Mouse (Mus musculus) lung, adult 2 months (tissue): ENCODE results near the gene Prelp. TPM values are rescaled to one million over a fixed set of nuclear protein-coding genes. Genes with fewer than 3 reads are reported as not detected.

Experiments
- DNase-seq: peaks from one replicate; pipeline ENCODE4 v3.0.0; 2022
- H3K4me1 ChIP-seq: fragments of 200-500 bp; 2 replicates; pipeline ENCODE4 v1.6.1; 2011; ENCODE audit warnings: low read length; ENCODE audit not compliant: control insufficient read depth, insufficient read depth
- H3K4me3 ChIP-seq: fragments of 200-500 bp; replicated peaks from 2 replicates; pipeline ENCODE3; 2011; ENCODE audit warnings: low read depth, mild to moderate bottlenecking, control low read depth, low read length; ENCODE audit errors: extremely low read depth
- CTCF ChIP-seq: fragments of 200-500 bp; IDR thresholded peaks from 2 replicates; pipeline ENCODE4 v1.5.1; 2011; ENCODE audit warnings: mild to moderate bottlenecking, low read length, control low read depth; ENCODE audit not compliant: insufficient read depth
- POLR2A ChIP-seq: fragments of 200-500 bp; IDR thresholded peaks from 2 replicates; pipeline ENCODE4 v1.6.1; 2011; ENCODE audit warnings: low read depth, mild to moderate bottlenecking, control low read depth, low read length, borderline replicate concordance; ENCODE audit errors: extremely low read depth
- WGBS: fragments of 180-500 bp; shearing (Covaris S2); methylation state at CpG from one replicate; pipeline ENCODE4 v1.1.7; 2018; 5-methylcytosine and 5-hydroxymethylcytosine counted together
- polyA plus RNA-seq: library from polyadenylated mRNA; depleted of rRNA; stranded (reverse); fragments of >200 nt; gene quantifications from 2 replicates; pipeline ENCODE4 v1.2.3, GENCODE M21; 2012

Prelp gene
- polyA plus RNA-seq, 1 experiment, result 202 TPM

- Histone ChIP-seq H3K4me3 (no peak overlapping the region), H3K4me1 (no peaks in the 10 kb centered on the region)
- DNase-seq, result no peak
- no peak for TF ChIP-seq POLR2A
- WGBS, result 82% methylated on average over 7 of the region's 7 CpGs
These were observed 35.4 kb downstream of the Prelp start for GRCm38 (mm10) chr1:133885811-133886210.

GRCm38 (mm10) chr1:133884746-133885145, 36.5 kb downstream of the Prelp start:
- no peak for DNase-seq
- no peak overlapping the region for H3K4me3 ChIP-seq
- H3K4me1 ChIP-seq, result no peaks in the 10 kb centered on the region
- TF ChIP-seq POLR2A, result no peak
- no peak for TF ChIP-seq CTCF
- WGBS, result 75% methylated on average over 9 of the region's 9 CpGs

- H3K4me3 ChIP-seq, result no peak overlapping the region
- 85% methylated on average over 6 of the region's 6 CpGs for WGBS
- H3K4me1 ChIP-seq, result 0 out of 2 replicates have a peak, but pooled peaks cover 1% of the 10 kb centered on the region
- TF ChIP-seq POLR2A (no peak), CTCF (no peak)
- DNase-seq, result no peak
These were observed 37.1 kb downstream of the Prelp start for GRCm38 (mm10) chr1:133884090-133884489.

DNA sequence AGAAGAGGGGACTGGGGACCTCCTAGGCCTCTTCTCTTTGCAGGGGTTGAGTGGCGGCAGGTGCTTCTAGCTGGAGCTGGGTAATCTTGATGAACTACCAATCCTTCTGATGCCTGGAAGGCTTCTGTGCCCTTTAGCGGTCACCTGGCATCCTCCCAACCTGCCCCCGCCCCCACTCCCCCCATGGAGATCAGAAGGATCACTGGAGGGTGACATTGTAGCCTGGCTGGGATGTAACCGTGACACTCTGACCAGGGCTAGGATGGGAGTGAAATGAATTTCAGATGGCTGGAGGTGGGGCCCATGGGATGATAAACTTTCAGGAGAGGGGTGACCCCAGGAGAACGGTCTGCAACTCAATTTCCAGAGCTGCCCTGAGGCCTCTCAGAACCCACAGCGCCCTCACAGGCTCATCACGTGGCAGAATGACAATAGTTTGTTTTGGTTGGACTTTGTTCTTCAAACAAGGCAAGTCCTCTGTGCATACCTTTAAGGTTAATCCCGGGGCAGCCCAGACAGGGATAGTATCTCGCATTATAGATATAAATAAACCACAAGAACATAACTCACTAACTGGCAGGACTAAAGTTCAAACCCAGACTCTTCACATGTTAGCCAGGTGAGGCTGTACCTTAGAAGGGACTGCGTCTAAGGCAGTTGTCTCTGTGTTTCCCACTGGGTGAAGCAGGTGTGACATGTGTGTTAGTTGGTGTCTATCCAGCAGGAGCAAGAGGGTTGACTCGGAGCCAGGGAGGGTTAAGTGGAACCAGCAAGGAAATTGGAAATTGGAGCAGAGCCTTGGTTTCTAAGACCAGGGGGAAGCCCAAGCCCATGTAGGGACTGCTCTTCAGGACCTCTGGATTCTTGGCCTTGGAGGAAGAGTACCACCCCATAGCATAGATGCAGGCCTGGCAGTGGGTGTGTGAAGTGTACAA, 38.7 kb downstream of the Prelp start:
- TF ChIP-seq POLR2A, result no peak
- TF ChIP-seq CTCF, result no peak
- no peak overlapping the region for H3K4me3 ChIP-seq
- H3K4me1 ChIP-seq, result 0 out of 2 replicates have a peak, but pooled peaks cover 3% of the 10 kb centered on the region
- WGBS, result 63% methylated on average over 11 of the region's 11 CpGs
- DNase-seq, result no peak

DNA sequence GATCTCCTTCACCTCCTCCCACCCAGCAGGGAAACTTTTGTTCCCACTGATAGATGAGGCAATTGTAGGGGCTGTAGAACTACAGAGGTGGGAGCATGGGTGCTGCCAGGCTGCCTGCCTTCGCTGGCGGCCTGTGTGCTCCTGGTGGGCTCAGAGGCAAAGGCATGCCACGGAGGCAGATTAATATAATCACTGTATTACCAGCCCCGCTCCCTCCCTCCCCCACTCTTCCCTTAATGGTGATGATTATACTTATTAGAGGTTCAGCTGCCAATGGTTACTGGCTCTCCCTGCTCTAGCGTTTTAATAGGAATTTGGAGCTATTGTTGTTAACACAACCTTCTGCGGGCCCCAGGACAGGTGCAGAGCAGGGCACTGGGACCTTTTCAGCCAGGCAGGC, 39.4 kb downstream of the Prelp start:
- 0 out of 2 replicates have a peak, but pooled peaks cover 3% of the 10 kb centered on the region for H3K4me1 ChIP-seq
- H3K4me3 ChIP-seq, result no peak overlapping the region
- WGBS, result 79% methylated on average over 6 of the region's 6 CpGs
- DNase-seq, result no peak
- TF ChIP-seq POLR2A (no peak), CTCF (no peak)

- WGBS, result 53% methylated on average over 12 of the region's 12 CpGs
- H3K4me1 ChIP-seq, result 0 out of 2 replicates have a peak, but pooled peaks cover 3% of the 10 kb centered on the region
- no peak overlapping the region for H3K4me3 ChIP-seq
- TF ChIP-seq POLR2A (no peak), CTCF (no peak)
- no peak for DNase-seq
These were observed 42.3 kb downstream of the Prelp start for GRCm38 (mm10) chr1:133878825-133879423.

DNA sequence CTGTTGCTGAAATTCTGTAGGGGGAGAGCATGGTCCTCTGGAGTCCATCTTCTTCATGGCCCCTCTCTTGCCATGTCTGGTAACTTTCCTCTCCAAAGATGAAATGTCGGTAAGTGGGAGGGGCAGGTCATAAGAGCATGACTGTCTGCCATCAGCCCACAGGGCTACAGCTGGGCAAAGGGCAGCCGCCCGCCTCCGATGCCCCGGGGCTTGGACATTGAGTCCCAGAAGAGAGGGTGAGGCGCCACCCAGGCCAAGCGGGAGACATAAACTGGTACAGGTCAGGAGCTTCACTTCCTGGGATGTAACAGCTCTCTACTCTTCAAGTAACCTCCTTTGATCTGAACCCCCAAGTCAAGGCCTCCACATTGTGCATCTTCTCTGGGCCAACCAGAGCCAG, 44.3 kb downstream of the Prelp start:
- 84% methylated on average over 7 of the region's 7 CpGs for WGBS
- no peak for DNase-seq
- Histone ChIP-seq H3K4me3 (no peak overlapping the region), H3K4me1 (0 out of 2 replicates have a peak, but pooled peaks cover 3% of the 10 kb centered on the region)
- TF ChIP-seq POLR2A, result no peak
- no peak for TF ChIP-seq CTCF

DNA sequence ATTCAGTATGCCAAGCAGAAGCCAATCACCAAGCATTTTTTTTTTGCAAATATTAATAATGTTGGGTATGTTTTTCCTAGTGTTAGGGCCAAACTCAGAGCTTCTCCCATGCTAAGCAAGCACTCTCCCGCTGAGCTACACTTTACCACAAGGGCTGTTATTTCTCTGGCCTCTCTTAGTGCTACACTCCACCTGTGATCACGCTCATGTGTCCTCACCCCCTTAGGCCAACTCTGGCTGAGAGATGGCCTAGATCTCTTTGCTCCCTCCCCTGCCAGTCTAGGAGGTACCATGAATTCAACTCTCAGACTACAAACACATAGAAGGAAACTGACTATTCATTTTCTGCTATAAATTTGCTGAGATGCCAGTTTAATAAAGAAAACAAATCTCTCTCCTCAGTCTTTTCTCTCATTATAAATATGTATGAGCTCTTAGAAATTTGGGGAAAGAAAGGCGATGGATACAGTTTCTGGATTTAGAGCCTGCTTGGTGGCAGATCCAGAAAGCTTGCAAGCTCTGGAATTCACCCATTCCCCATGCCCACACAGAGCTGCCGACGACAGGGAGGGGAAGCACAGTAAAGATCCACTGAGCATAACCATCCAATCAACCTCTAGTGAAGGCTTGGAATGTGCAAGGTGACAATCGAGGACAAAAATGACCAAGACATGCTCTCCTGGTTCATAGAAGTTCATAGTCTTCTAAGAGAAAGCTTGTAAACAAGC, 48.0 kb downstream of the Prelp start:
- Histone ChIP-seq H3K4me3 (no peak overlapping the region), H3K4me1 (no peaks in the 10 kb centered on the region)
- no peak for DNase-seq
- WGBS, result 87% methylated on average over 6 of the region's 6 CpGs
- TF ChIP-seq POLR2A (no peak), CTCF (no peak)

- WGBS, result 43% methylated on average over 10 of the region's 10 CpGs
- Histone ChIP-seq H3K4me1 (no peaks in the 10 kb centered on the region), H3K4me3 (no peak overlapping the region)
- DNase-seq, result no peak
- TF ChIP-seq CTCF (no peak), POLR2A (no peak)
These were observed 50.0 kb downstream of the Prelp start for GRCm38 (mm10) chr1:133871241-133871640.

DNA sequence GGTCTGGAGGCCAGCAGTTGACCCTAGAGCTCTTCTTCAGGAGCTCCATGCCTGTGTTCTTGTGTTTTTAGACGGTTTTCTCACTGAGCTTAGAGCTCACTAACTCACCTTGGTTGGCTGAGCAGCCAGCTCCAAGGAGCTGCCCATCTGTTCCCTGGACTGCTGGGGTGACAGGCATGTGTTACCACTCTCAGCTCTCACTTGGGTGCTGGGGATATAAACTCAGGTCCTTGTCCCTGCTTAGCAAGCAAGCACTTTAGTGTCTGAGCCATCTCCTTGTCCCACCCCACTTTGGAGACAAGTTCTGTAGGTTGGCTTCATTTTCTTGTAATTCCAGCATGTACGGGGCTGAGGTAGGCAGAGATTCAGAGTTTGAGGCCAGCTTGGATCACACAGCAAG, 52.0 kb downstream of the Prelp start:
- 64% methylated on average over 2 of the region's 2 CpGs for WGBS
- TF ChIP-seq POLR2A (no peak), CTCF (no peak)

More for the DNA sequence above, 52.0 kb downstream of the Prelp start:
- Histone ChIP-seq H3K4me3 (no peak overlapping the region), H3K4me1 (no peaks in the 10 kb centered on the region)
- DNase-seq, result no peak
